In genomic region chr11:35537128-35538088, GRCm38 (mm10) we compare ENCODE assay signal across 8 mouse cellular contexts.
DNase-seq lines count a peak whose midpoint lies in the region; ATAC-seq lines count a peak whose summit lies in the region.
"Had no signal": no experiment of that assay in that cellular context is flagged by ENCODE, and none has a peak within 500 bp of the region (broad histone marks: within the 10 kb centered on the region; RNA-seq: fewer than 3 reads in every experiment).

No protein-coding gene starts in this region.

- H3K4me3 ChIP-seq in forebrain, embryonic 12.5 days (replicated peaks): no peak overlapping the region
- no peak overlapping the region for H3K4me3 ChIP-seq in midbrain, embryonic 11.5 days (ENCODE audit: low read depth, low read length)
- H3K4me3 ChIP-seq: embryonic facial prominence, embryonic 13.5 days had no signal

- peak overlapping the region; percentile 25 for H3K4me2 ChIP-seq in forebrain, embryonic 12.5 days
- peak overlapping the region; percentile 22 for H3K4me2 ChIP-seq in midbrain, embryonic 11.5 days
- H3K4me2 ChIP-seq: embryonic facial prominence, embryonic 13.5 days had no signal

- peak; percentile 69; the same call in 1 of the 2 replicates for ATAC-seq in forebrain, embryonic 12.5 days (ENCODE audit: low FRiP score)
- peak; percentile 77 for ATAC-seq in midbrain, embryonic 11.5 days (ENCODE audit: low FRiP score)

- H3K27me3 ChIP-seq in forebrain, embryonic 12.5 days: peaks cover 70% of the 10 kb centered on the region
- peaks cover 2% of the 10 kb centered on the region; the same call in 1 of the 2 replicates for H3K27me3 ChIP-seq in midbrain, embryonic 11.5 days (ENCODE audit: control insufficient read depth, insufficient read depth, low read length)
- H3K27me3 ChIP-seq: embryonic facial prominence, embryonic 13.5 days had no signal

- no peaks in the 10 kb centered on the region for H3K9me3 ChIP-seq in forebrain, embryonic 12.5 days
- H3K9me3 ChIP-seq in midbrain, embryonic 11.5 days (ENCODE audit: control insufficient read depth, low read length): no peaks in the 10 kb centered on the region
- H3K9me3 ChIP-seq: embryonic facial prominence, embryonic 13.5 days had no signal

- peaks cover 37% of the 10 kb centered on the region for H3K4me1 ChIP-seq in forebrain, embryonic 12.5 days
- H3K4me1 ChIP-seq in midbrain, embryonic 11.5 days (ENCODE audit: control insufficient read depth, insufficient read depth, low read length): peaks cover 31% of the 10 kb centered on the region

- no peak overlapping the region for H3K27ac ChIP-seq in forebrain, embryonic 12.5 days
- peak overlapping the region; percentile 36 for H3K27ac ChIP-seq in midbrain, embryonic 11.5 days (ENCODE audit: low read depth, low read length)
- H3K27ac ChIP-seq: embryonic facial prominence, embryonic 13.5 days had no signal

- peak; percentile 86 for DNase-seq in 416B (ENCODE audit: low read depth)
- DNase-seq in T-cell, adult 2 months (ENCODE audit: low spot score): peak; percentile 36
- peak; percentile 91 for DNase-seq in midbrain, embryonic 11.5 days (ENCODE audit: low spot score, missing footprints)
- DNase-seq in adipocyte (ENCODE audit: low spot score): no peak
- DNase-seq in spleen, postnatal 4 days (ENCODE audit: low spot score in 2 of 2): no peak
- no peak for DNase-seq in thymus, postnatal 0 days (ENCODE audit: low spot score)

- 38% methylated on average over 18 of the region's 18 CpGs for WGBS in forebrain, embryonic 12.5 days
- WGBS in midbrain, embryonic 11.5 days: 34% methylated on average over 18 of the region's 18 CpGs

- H3K9ac ChIP-seq in forebrain, embryonic 12.5 days: no peak overlapping the region
- H3K9ac ChIP-seq in midbrain, embryonic 11.5 days (ENCODE audit: low read length): no peak overlapping the region
- H3K9ac ChIP-seq: embryonic facial prominence, embryonic 13.5 days had no signal

- no peaks in the 10 kb centered on the region for H3K36me3 ChIP-seq in forebrain, embryonic 12.5 days (replicated peaks)
- H3K36me3 ChIP-seq in midbrain, embryonic 11.5 days (ENCODE audit: control insufficient read depth, insufficient read depth, low read length): no peaks in the 10 kb centered on the region
- H3K36me3 ChIP-seq: embryonic facial prominence, embryonic 13.5 days had no signal

Comparison
In these comparisons a context has a peak if more than half of its experiments do, and no peak if none do; other contexts are left out.
1. DNase-seq: peak in 416B (single experiment), T-cell, adult 2 months (single experiment) and midbrain, embryonic 11.5 days (single experiment); none in adipocyte (single experiment), spleen, postnatal 4 days (0 of 2) and thymus, postnatal 0 days (single experiment).